Mouse (Mus musculus): ENCODE results near the gene Car10.

Gene Car10

GRCm38 (mm10) chr11:93579626-93580025 is 481.8 kb downstream of the Car10 start:
- DNase-seq (ENCODE audit: low spot score in 2 of 2) = no peak

- DNase-seq (ENCODE audit: low spot score in 2 of 2) = no peak
These were observed 483.5 kb downstream of the Car10 start for GRCm38 (mm10) chr11:93581326-93581725.

- no peak for DNase-seq (ENCODE audit: low spot score in 2 of 2)
These were observed 490.0 kb downstream of the Car10 start for GRCm38 (mm10) chr11:93587788-93588187.

GRCm38 (mm10) chr11:93590652-93591051 is 492.8 kb downstream of the Car10 start:
- no peak for DNase-seq (ENCODE audit: low spot score in 2 of 2)

- no peak for DNase-seq (ENCODE audit: low spot score in 2 of 2)
These were observed 496.2 kb downstream of the Car10 start for GRCm38 (mm10) chr11:93594033-93594432.

GRCm38 (mm10) chr11:93598175-93598574 is 500.3 kb downstream of the Car10 start:
- no peak for DNase-seq (ENCODE audit: low spot score in 2 of 2)

- no peak for DNase-seq (ENCODE audit: low spot score in 2 of 2)
These were observed 501.9 kb downstream of the Car10 start for GRCm38 (mm10) chr11:93599755-93600154.

GRCm38 (mm10) chr11:93603575-93603974 is 505.7 kb downstream of the Car10 start:
- no peak for DNase-seq (ENCODE audit: low spot score in 2 of 2)

- no peak for DNase-seq (ENCODE audit: low spot score in 2 of 2)
These were observed 509.3 kb downstream of the Car10 start for GRCm38 (mm10) chr11:93607111-93607510.

GRCm38 (mm10) chr11:93608716-93609115 is 510.9 kb downstream of the Car10 start:
- DNase-seq (ENCODE audit: low spot score in 2 of 2) = no peak

GRCm38 (mm10) chr11:93612071-93612470 is 514.2 kb downstream of the Car10 start:
- DNase-seq (ENCODE audit: low spot score in 2 of 2) = no peak

- DNase-seq (ENCODE audit: low spot score in 2 of 2) = no peak
These were observed 517.0 kb downstream of the Car10 start for GRCm38 (mm10) chr11:93614851-93615250.

- DNase-seq (ENCODE audit: low spot score in 2 of 2) = no peak
These were observed 525.8 kb downstream of the Car10 start for GRCm38 (mm10) chr11:93623605-93624004.

- no peak for DNase-seq (ENCODE audit: low spot score in 2 of 2)
These were observed 541.6 kb downstream of the Car10 start for GRCm38 (mm10) chr11:93639410-93639809.

- no peak for DNase-seq (ENCODE audit: low spot score in 2 of 2)
These were observed 543.1 kb downstream of the Car10 start for GRCm38 (mm10) chr11:93640954-93641353.

GRCm38 (mm10) chr11:93642331-93642730 is 544.5 kb downstream of the Car10 start:
- no peak for DNase-seq (ENCODE audit: low spot score in 2 of 2)

- DNase-seq (ENCODE audit: low spot score in 2 of 2) = no peak
These were observed 545.2 kb downstream of the Car10 start for GRCm38 (mm10) chr11:93643006-93643405.

GRCm38 (mm10) chr11:93643436-93643835 is 545.6 kb downstream of the Car10 start:
- DNase-seq (ENCODE audit: low spot score in 2 of 2) = no peak

- no peak for DNase-seq (ENCODE audit: low spot score in 2 of 2)
These were observed 548.4 kb downstream of the Car10 start for GRCm38 (mm10) chr11:93646216-93646615.
